Mouse (Mus musculus) limb, embryonic 14.5 days (tissue): Measurements from ENCODE around the gene Gm47955. TPM values are rescaled to one million over a fixed set of nuclear protein-coding genes. Genes with fewer than 3 reads are reported as not detected.
"Not testable (repeated sequence)": the region's sequence is repeated elsewhere in the genome, so short reads cannot be mapped to it uniquely, and the experiment has no call there.

ENCODE experiments used
- ATAC-seq: fragments of 200-750 bp; cut with Nextera tagmentation; 2 replicates; pipeline ENCODE4 v1.8.0; 2017; ENCODE audit warnings: low read depth, moderate number of reproducible peaks, moderate TSS enrichment; ENCODE audit not compliant: low FRiP score
- DNase-seq: peaks from one replicate; pipeline ENCODE4 v3.0.0-alpha.2; 2015; ENCODE audit warnings: low spot score
- H3K27ac ChIP-seq: fragments of 300-500 bp; sonication (generic); replicated peaks from 2 replicates; pipeline ENCODE4 v1.5.1; 2014; ENCODE audit warnings: low read depth, mild to moderate bottlenecking, low read length, moderate library complexity, mixed read lengths
- H3K27me3 ChIP-seq: fragments of 300-500 bp; sonication (generic); 2 replicates; pipeline ENCODE4 v1.6.1; 2014; ENCODE audit warnings: low read length, mixed read lengths; ENCODE audit not compliant: control insufficient read depth, insufficient read depth
- H3K36me3 ChIP-seq: fragments of 300-500 bp; sonication (generic); 2 replicates; pipeline ENCODE4 v1.6.1; 2014; ENCODE audit warnings: mild to moderate bottlenecking, low read length, moderate library complexity, mixed read lengths; ENCODE audit not compliant: control insufficient read depth, insufficient read depth
- H3K4me1 ChIP-seq: fragments of 300-500 bp; sonication (generic); 2 replicates; pipeline ENCODE4 v1.6.1; 2014; ENCODE audit warnings: antibody characterized with exemption, low read length, mixed read lengths; ENCODE audit not compliant: control insufficient read depth, insufficient read depth
- H3K4me2 ChIP-seq: fragments of 300-500 bp; sonication (generic); replicated peaks from 2 replicates; pipeline ENCODE4 v1.6.1; 2014; ENCODE audit warnings: low read depth, mild to moderate bottlenecking, low read length, moderate library complexity; ENCODE audit not compliant: severe bottlenecking
- H3K4me3 ChIP-seq: fragments of 300-500 bp; sonication (generic); replicated peaks from 2 replicates; pipeline ENCODE4 v1.5.1; 2014; ENCODE audit warnings: low read length
- H3K9ac ChIP-seq: fragments of 300-500 bp; sonication (generic); 2 replicates; pipeline ENCODE4 v1.6.1; 2014; ENCODE audit warnings: mild to moderate bottlenecking, low read depth, low read length, moderate library complexity; ENCODE audit not compliant: severe bottlenecking
- H3K9me3 ChIP-seq: fragments of 300-500 bp; sonication (generic); 2 replicates; pipeline ENCODE4 v1.6.1; 2016; ENCODE audit warnings: low read length; ENCODE audit not compliant: control insufficient read depth
- POLR2A ChIP-seq: fragments of 200-500 bp; IDR thresholded peaks from 2 replicates; pipeline ENCODE4 v1.8.0; 2012; ENCODE audit warnings: inconsistent platforms, mild to moderate bottlenecking, moderate library complexity, borderline replicate concordance; ENCODE audit not compliant: insufficient read depth, insufficient read length; ENCODE audit errors: extremely low read depth
- WGBS: fragments of 180-500 bp; shearing (Covaris S2); extraction: QIAGEN DNeasy Blood & Tissue Kit; methylation state at CpG from one replicate; pipeline ENCODE4 v1.1.7; 2014; 5-methylcytosine and 5-hydroxymethylcytosine counted together
- polyA plus RNA-seq, 2 experiments: library from polyadenylated mRNA; depleted of rRNA in 1 of 2; stranded (reverse) in 1 of 2; unstranded in 1 of 2; fragments of >200 nt; fragmentation: Nextera tagmentation in 1 of 2; extraction: Ambion mirVana in 1 of 2; gene quantifications; 2 replicates each; pipeline versions ENCODE4 v1.2.1 to v1.2.3; 2012 to 2014

Gm47955 gene
- polyA plus RNA-seq (2012; rRNA removed) = not detected in 2 replicates
- not detected in 2 replicates for polyA plus RNA-seq (2014; fragmentation: Nextera tagmentation; extraction: Ambion mirVana)

DNA sequence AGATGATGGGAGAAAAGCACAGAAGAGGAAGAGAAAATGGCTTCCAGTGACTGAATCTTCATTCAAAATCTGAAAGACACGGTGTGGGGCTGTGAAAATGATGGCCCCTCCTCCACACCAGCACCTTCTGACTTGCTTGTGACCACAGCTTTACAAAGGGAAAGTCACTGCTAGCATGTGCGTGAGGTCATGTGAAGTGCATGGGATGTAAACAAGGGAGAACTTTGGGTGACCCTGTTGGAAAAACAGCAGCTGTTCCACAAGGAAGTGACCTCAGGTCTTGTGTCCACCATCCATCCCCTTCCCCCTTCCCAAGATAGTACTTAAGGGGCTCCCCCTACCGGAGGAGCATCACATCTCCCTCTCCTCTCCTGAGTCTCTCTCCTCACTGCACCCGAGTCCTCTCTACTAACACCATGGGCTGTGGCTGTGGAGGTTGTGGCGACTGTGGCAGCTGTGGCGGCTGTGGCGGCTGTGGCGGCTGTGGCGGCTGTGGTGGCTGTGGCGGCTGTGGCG is at the start of gene Gm47955:
Gm47955 (plus strand) TSS at position 417 of the 516 bp plus-strand sequence.
- Histone ChIP-seq H3K9me3 (no peaks in the 10 kb centered on the region), H3K27me3 (no peaks in the 10 kb centered on the region), H3K27ac (no peak within 1 kb of the TSS), H3K36me3 (no peaks in the 10 kb centered on the region), H3K4me1 (no peaks in the 10 kb centered on the region), H3K4me2 (no peak within 1 kb of the TSS), H3K9ac (no peak within 1 kb of the TSS), H3K4me3 (no peak within 1 kb of the TSS)
- DNase-seq (no peak), ATAC-seq (no peak)
- 92% methylated on average over 11 of the region's 11 CpGs for WGBS
- TF ChIP-seq POLR2A = no peak

DNA sequence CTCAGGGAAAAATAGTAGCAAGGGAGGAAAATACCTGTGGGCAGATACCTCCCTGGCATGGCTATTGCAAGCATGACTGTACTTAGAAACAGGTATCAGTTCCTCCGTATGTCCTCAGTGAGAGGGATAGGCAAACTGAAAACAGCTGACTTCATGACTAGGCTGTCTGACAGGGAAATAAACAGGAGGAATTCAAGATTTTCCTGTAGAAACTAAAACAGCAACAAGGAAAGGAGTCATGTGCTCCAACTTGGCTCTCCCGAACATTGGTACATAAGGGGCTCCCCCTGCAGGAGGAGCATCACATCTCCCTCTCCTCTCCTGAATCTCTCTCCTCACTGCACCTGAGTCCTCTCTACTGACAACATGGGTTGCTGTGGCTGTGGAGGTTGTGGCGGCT is 47.1 kb upstream of the Gm47955 start, which contains the start of gene A030005L19Rik:
A030005L19Rik (plus strand) TSS at position 301 of the 400 bp plus-strand sequence.
- H3K27ac ChIP-seq = no peak within 1 kb of the TSS
- no peaks in the 10 kb centered on the region for H3K27me3 ChIP-seq
- no peak within 1 kb of the TSS for H3K9ac ChIP-seq
- DNase-seq = no peak
- H3K36me3 ChIP-seq = no peaks in the 10 kb centered on the region
- no peaks in the 10 kb centered on the region for H3K4me1 ChIP-seq
- no peak within 1 kb of the TSS for H3K4me3 ChIP-seq
- TF ChIP-seq POLR2A = no peak
- WGBS = 87% methylated on average over 3 of the region's 3 CpGs
- no peaks in the 10 kb centered on the region for H3K9me3 ChIP-seq
- ATAC-seq = no peak
- no peak within 1 kb of the TSS for H3K4me2 ChIP-seq

DNA sequence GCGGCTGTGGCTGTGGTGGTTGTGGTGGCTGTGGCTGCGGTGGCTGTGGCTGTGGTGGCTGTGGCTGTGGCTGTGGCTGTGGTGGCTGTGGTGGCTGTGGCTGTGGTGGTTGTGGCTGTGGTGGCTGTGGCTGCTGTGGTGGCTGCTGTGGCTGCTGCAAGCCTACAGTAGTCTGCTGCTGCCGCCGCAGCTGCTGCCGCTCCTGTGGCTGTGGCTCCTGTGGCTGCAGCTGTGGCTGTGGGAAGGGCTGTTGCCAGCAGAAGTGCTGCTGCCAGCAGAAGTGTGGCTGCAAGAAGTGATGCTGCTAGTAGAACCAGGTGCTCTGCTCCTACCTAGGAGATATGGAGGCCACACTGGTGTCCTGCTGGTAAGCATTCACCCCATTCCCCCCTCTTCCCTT is 46.7 kb upstream of the Gm47955 start:
- not testable (repeated sequence) for H3K9ac ChIP-seq, H3K27me3 ChIP-seq, H3K27ac ChIP-seq, H3K36me3 ChIP-seq, H3K4me1 ChIP-seq, H3K9me3 ChIP-seq, H3K4me3 ChIP-seq, DNase-seq, H3K4me2 ChIP-seq, ATAC-seq
- 100% methylated on average over 4 of the region's 5 CpGs for WGBS

DNA sequence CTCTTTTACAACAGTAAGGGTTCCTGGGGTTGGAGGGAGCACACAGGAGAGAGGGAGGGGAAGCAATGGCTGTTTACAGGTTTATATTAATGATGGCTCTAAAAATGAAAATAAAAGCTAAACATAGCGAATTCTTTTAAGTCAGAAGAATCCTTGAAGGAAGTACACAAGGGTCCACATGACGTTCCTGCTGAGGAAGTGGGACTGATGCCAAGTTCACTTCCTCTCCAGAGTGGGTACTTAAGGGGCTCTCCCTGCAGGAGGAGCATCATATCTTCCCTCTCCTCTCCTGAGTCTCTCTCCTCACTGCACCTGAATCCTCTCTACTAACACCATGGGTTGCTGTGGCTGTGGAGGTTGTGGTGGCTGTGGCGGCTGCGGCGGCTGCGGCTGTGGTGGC is 35.4 kb upstream of the Gm47955 start, which contains the start of gene A030014E15Rik:
A030014E15Rik (plus strand) TSS at position 268 of the 400 bp plus-strand sequence.
- no peak for ATAC-seq
- 85% methylated on average over 6 of the region's 6 CpGs for WGBS
- no peak for TF ChIP-seq POLR2A
- DNase-seq = no peak
- H3K4me1 ChIP-seq = no peaks in the 10 kb centered on the region
- H3K9ac ChIP-seq = no peak within 1 kb of the TSS
- H3K9me3 ChIP-seq = no peaks in the 10 kb centered on the region
- no peak within 1 kb of the TSS for H3K4me3 ChIP-seq
- no peaks in the 10 kb centered on the region for H3K27me3 ChIP-seq
- H3K4me2 ChIP-seq = no peak within 1 kb of the TSS
- no peaks in the 10 kb centered on the region for H3K36me3 ChIP-seq
- H3K27ac ChIP-seq = no peak within 1 kb of the TSS

DNA sequence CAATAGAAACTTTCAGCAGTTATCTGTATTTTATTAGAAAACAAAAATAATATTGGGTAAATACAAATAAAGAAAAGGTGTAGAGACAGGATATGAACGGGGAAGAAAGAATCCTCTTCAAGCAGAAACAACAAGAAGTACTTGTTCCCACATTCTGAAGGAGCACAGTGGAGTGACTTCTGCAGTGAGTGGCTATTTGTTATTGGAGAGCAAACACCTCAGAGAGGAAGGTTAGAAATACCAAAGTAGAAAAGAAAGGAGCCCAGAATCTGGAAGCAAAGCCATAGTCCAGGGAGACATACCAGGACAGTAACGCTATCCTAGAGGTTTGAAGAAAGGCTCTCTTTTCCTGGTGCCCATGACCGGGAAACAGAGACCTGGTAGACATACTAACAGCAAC is 29.5 kb upstream of the Gm47955 start:
- H3K9me3 ChIP-seq, H3K27me3 ChIP-seq, H3K4me1 ChIP-seq, H3K27ac ChIP-seq, ATAC-seq, H3K4me3 ChIP-seq, H3K4me2 ChIP-seq, H3K36me3 ChIP-seq, DNase-seq, H3K9ac ChIP-seq: not testable (repeated sequence)
- 84% methylated on average over 1 of the region's 3 CpGs for WGBS

DNA sequence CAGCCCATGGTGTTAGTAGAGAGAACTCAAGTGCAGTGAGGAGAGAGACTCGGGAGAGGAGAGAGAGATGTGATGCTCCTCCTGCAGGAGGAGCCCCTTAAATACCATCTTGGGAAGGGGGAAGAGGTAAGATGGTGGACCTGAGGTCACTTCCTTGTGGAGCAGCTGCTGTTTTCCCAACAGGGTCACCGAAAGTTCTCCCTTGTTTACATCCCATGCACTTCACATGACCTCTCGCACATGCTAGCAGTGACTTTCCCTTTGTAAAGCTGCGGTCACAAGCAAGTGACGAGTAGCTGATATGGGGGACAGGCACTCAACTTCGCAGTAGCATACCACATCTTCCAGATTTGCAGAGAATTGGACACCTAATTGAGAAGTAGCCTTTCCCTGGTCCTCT is 28.8 kb upstream of the Gm47955 start, which contains the start of gene Gm6217:
Gm6217 (minus strand) TSS at position 74 of the 400 bp plus-strand sequence.
- H3K9me3 ChIP-seq, DNase-seq, H3K4me3 ChIP-seq, H3K9ac ChIP-seq, H3K36me3 ChIP-seq, H3K4me1 ChIP-seq, H3K27me3 ChIP-seq, H3K27ac ChIP-seq, H3K4me2 ChIP-seq, ATAC-seq: not testable (repeated sequence)
- no CpG with 5 or more reads among the region's 6 CpGs for WGBS
